Mouse (Mus musculus) stomach, postnatal 0 days (tissue): Measurements from ENCODE around the gene Car2.

Experiments used
- CTCF ChIP-seq: IDR thresholded peaks from 2 replicates; pipeline ENCODE4 v1.5.1; 2016; ENCODE audit warnings: antibody characterized with exemption, low read depth, mild to moderate bottlenecking, moderate library complexity
- EP300 ChIP-seq: optimal IDR thresholded peaks from 2 replicates; pipeline ENCODE3; 2016; ENCODE audit warnings: antibody characterized with exemption

- TF ChIP-seq CTCF (no peak), EP300 (no peak)
Measured at GRCm38 (mm10) chr3:14907271-14907670, 21.2 kb downstream of the Car2 start.
